ENCODE assay signal across 26 mouse cellular contexts in the genomic region with DNA sequence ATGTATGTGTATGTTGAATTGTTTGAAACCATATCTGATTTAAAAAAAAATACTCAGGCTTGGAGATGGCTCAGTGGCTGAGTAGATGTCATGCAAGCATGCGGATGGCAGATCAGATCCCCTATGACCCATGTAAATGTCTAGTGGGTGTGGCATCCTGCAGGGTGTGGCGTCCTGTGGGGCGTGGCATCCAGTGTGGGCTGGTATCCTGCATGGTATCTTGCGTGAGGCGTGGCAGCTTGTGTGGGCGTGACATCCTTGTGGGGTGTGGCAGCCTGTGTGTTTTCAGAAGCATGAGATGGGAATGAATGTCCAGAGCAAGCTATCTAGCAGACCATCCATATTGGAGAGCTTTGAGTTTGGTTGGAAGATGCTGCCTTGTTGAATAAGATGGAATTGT. TPM values are rescaled to one million over a fixed set of nuclear protein-coding genes. Genes with fewer than 3 reads are reported as not detected.
DNase-seq lines count a peak whose midpoint lies in the region; ATAC-seq and TF ChIP-seq lines count a peak whose summit lies in the region.
"Had no signal": no experiment of that assay in that cellular context is flagged by ENCODE, and none has a peak within 500 bp of the region (broad histone marks: within the 10 kb centered on the region; RNA-seq: fewer than 3 reads in every experiment).

No protein-coding gene starts in this region.

- peak; percentile 2 for DNase-seq in gastrocnemius, adult 2 months
- DNase-seq in gastrocnemius, postnatal 25 days = no peak
- DNase-seq in lung, postnatal 4 days = peak; percentile 14 to 42
- DNase-seq in lung, postnatal 36 days = no peak
- DNase-seq in thymus, postnatal 4 days = peak; percentile 31
- no peak for DNase-seq in thymus, adult 2 months
- DNase-seq in hindbrain, embryonic 11.5 days (ENCODE audit: low spot score) = no peak
- DNase-seq in frontal cortex, postnatal 14 days (ENCODE audit: low spot score in 2 of 2) = no peak
- DNase-seq: adrenal gland, adult 8-10 months; adrenal gland, postnatal 36 days; B cell, adult 2 months; cerebellum, adult 11-12 months; cerebellum, adult 9-10 months; cerebellum, postnatal 25 days; gastrocnemius, postnatal 36 days; heart, adult 11 months; heart, postnatal 36 days had no signal

- TF ChIP-seq CTCF in gastrocnemius, adult 2 months (IDR thresholded peaks at IDR 0.05) = no peak
- TF ChIP-seq CTCF in thymus, adult 2 months (IDR thresholded peaks at IDR 0.05; ENCODE audit: borderline replicate concordance, control insufficient read depth, extremely low read depth, insufficient read depth, low read length, poor library complexity) = no peak

- no peak for TF ChIP-seq POLR2A in thymus, adult 2 months (IDR thresholded peaks at IDR 0.05; ENCODE audit: control insufficient read depth, extremely low read depth, insufficient read depth, low read length, poor library complexity)

- H3K27ac ChIP-seq in gastrocnemius, adult 2 months = no peak overlapping the region
- no peak overlapping the region for H3K27ac ChIP-seq in thymus, adult 2 months (ENCODE audit: control insufficient read depth, insufficient read depth, low read length)
- no peak overlapping the region for H3K27ac ChIP-seq in hindbrain, embryonic 11.5 days (ENCODE audit: low read depth, low read length)
- H3K27ac ChIP-seq: embryonic facial prominence, embryonic 13.5 days; forebrain, embryonic 12.5 days; heart, embryonic 13.5 days; hindbrain, embryonic 12.5 days had no signal

- H3K9me3 ChIP-seq in hindbrain, embryonic 11.5 days (ENCODE audit: control insufficient read depth, low read length) = no peaks in the 10 kb centered on the region
- H3K9me3 ChIP-seq: embryonic facial prominence, embryonic 13.5 days; forebrain, embryonic 12.5 days; heart, embryonic 13.5 days; hindbrain, embryonic 12.5 days had no signal

- no peak overlapping the region for H3K4me2 ChIP-seq in hindbrain, embryonic 11.5 days (replicated peaks; ENCODE audit: low read depth, low read length)
- H3K4me2 ChIP-seq: embryonic facial prominence, embryonic 13.5 days; forebrain, embryonic 12.5 days; heart, embryonic 13.5 days; hindbrain, embryonic 12.5 days had no signal

- H3K9ac ChIP-seq in hindbrain, embryonic 11.5 days (ENCODE audit: low read depth, low read length) = no peak overlapping the region
- H3K9ac ChIP-seq: embryonic facial prominence, embryonic 13.5 days; forebrain, embryonic 12.5 days; heart, embryonic 13.5 days; hindbrain, embryonic 12.5 days had no signal

- H3K4me1 ChIP-seq in thymus, adult 2 months (replicated peaks; ENCODE audit: control insufficient read depth, insufficient read depth, low read length) = no peaks in the 10 kb centered on the region
- H3K4me1 ChIP-seq in hindbrain, embryonic 11.5 days (replicated peaks; ENCODE audit: control insufficient read depth, insufficient read depth, low read length) = no peaks in the 10 kb centered on the region
- H3K4me1 ChIP-seq: forebrain, embryonic 12.5 days; heart, embryonic 13.5 days; hindbrain, embryonic 12.5 days had no signal

- ATAC-seq in hindbrain, embryonic 11.5 days (ENCODE audit: low FRiP score) = no peak
- ATAC-seq: CD4-positive, CD25-positive, alpha-beta regulatory T cell, adult 4 months; forebrain, embryonic 16.5 days; hindbrain, embryonic 16.5 days; Patski had no signal

- no peak overlapping the region for H3K4me3 ChIP-seq in gastrocnemius, adult 2 months
- H3K4me3 ChIP-seq in thymus, adult 2 months (ENCODE audit: control insufficient read depth, insufficient read depth, low read length) = no peak overlapping the region
- no peak overlapping the region for H3K4me3 ChIP-seq in hindbrain, embryonic 11.5 days (ENCODE audit: low read depth, low read length)
- H3K4me3 ChIP-seq: embryonic facial prominence, embryonic 13.5 days; forebrain, embryonic 12.5 days; heart, embryonic 13.5 days; hindbrain, embryonic 12.5 days had no signal

- H3K36me3 ChIP-seq in thymus, adult 2 months (ENCODE audit: control insufficient read depth, insufficient read depth, low read length) = no peaks in the 10 kb centered on the region
- no peaks in the 10 kb centered on the region for H3K36me3 ChIP-seq in hindbrain, embryonic 11.5 days (ENCODE audit: control insufficient read depth, insufficient read depth, low read length)
- H3K36me3 ChIP-seq: embryonic facial prominence, embryonic 13.5 days; forebrain, embryonic 12.5 days; heart, embryonic 13.5 days; hindbrain, embryonic 12.5 days had no signal

- WGBS in thymus, adult 2 months = 91% methylated on average over 6 of the region's 6 CpGs
- 87% methylated on average over 6 of the region's 6 CpGs for WGBS in hindbrain, embryonic 11.5 days

- intact Hi-C loops in gastrocnemius, adult 2 months (cut with DNase I) = no loop called here

- no peaks in the 10 kb centered on the region for H3K27me3 ChIP-seq in thymus, adult 2 months (ENCODE audit: control insufficient read depth, insufficient read depth, low read length)
- H3K27me3 ChIP-seq in hindbrain, embryonic 11.5 days (ENCODE audit: control insufficient read depth, insufficient read depth, low read length) = no peaks in the 10 kb centered on the region
- H3K27me3 ChIP-seq: embryonic facial prominence, embryonic 13.5 days; heart, embryonic 13.5 days; hindbrain, embryonic 12.5 days; Patski had no signal

RNA-seq across cellular contexts. Expression of a gene that starts 36.6 kb away (rescaled TPM):
- not detected for total RNA-seq in gastrocnemius, adult 2 months (2021)
- total RNA-seq in gastrocnemius, postnatal 25 days (2021) = not detected
- polyA plus RNA-seq in thymus, adult 2 months (2012; rRNA removed) = 0.18 and 0.35 TPM in 2 replicates
- 2.0 and 2.2 TPM in 2 replicates for polyA plus RNA-seq in hindbrain, embryonic 11.5 days (2014; fragmentation: Nextera tagmentation; extraction: Ambion mirVana)
- total RNA-seq: adrenal gland, adult 8-10 months; adrenal gland, postnatal 36 days; gastrocnemius, adult 18-20 months; gastrocnemius, postnatal 36 days; heart, postnatal 36 days had no signal
- polyA plus RNA-seq: Patski had no signal

Comparison
In these comparisons a context has a peak if more than half of its experiments do, and no peak if none do; other contexts are left out.
1. DNase-seq: peak in gastrocnemius, adult 2 months (single experiment), lung, postnatal 4 days (2 of 2) and thymus, postnatal 4 days (single experiment); none in gastrocnemius, postnatal 25 days (single experiment), lung, postnatal 36 days (single experiment), thymus, adult 2 months (single experiment), hindbrain, embryonic 11.5 days (single experiment) and frontal cortex, postnatal 14 days (0 of 2).